Mouse (Mus musculus) hindbrain, embryonic 15.5 days (tissue): ENCODE data around the gene Zfp286. TPM values are rescaled to one million over a fixed set of nuclear protein-coding genes. Genes with fewer than 3 reads are reported as not detected.

Experiments
- ATAC-seq: fragments of 200-750 bp; cut with Nextera tagmentation; 2 replicates; pipeline ENCODE4 v1.8.0; 2017; ENCODE audit warnings: low read depth, moderate number of reproducible peaks, moderate TSS enrichment; ENCODE audit not compliant: low FRiP score
- H3K27ac ChIP-seq: fragments of 300-500 bp; sonication (generic); replicated peaks from 2 replicates; pipeline ENCODE4 v1.5.1; 2015; ENCODE audit warnings: mild to moderate bottlenecking, inconsistent platforms
- H3K27me3 ChIP-seq: fragments of 300-500 bp; sonication (generic); 2 replicates; pipeline ENCODE4 v1.6.1; 2015; ENCODE audit warnings: control low read depth, inconsistent platforms
- H3K36me3 ChIP-seq: fragments of 300-500 bp; sonication (generic); 2 replicates; pipeline ENCODE4 v1.6.1; 2015; ENCODE audit warnings: control low read depth, inconsistent platforms
- H3K4me1 ChIP-seq: fragments of 300-500 bp; sonication (generic); replicated peaks from 2 replicates; pipeline ENCODE4 v1.6.1; 2015; ENCODE audit warnings: control low read depth, inconsistent platforms
- H3K4me2 ChIP-seq: fragments of 300-500 bp; sonication (generic); 2 replicates; pipeline ENCODE4 v1.6.1; 2015; ENCODE audit warnings: moderate library complexity, mild to moderate bottlenecking, inconsistent platforms
- H3K4me3 ChIP-seq: fragments of 300-500 bp; sonication (generic); 2 replicates; pipeline ENCODE4 v1.5.1; 2015; ENCODE audit warnings: mild to moderate bottlenecking, inconsistent platforms
- H3K9ac ChIP-seq: fragments of 300-500 bp; sonication (generic); 2 replicates; pipeline ENCODE4 v1.6.1; 2015; ENCODE audit warnings: inconsistent platforms
- H3K9me3 ChIP-seq: fragments of 300-500 bp; sonication (generic); 2 replicates; pipeline ENCODE4 v1.6.1; 2016; ENCODE audit warnings: control low read depth, inconsistent platforms
- WGBS: fragments of 180-500 bp; shearing (Covaris S2); methylation state at CpG from one replicate; pipeline ENCODE4 v1.1.7; 2015; 5-methylcytosine and 5-hydroxymethylcytosine counted together
- polyA plus RNA-seq: library from polyadenylated mRNA; unstranded; fragments of >200 nt; fragmentation: Nextera tagmentation; extraction: Ambion mirVana; gene quantifications from 2 replicates; pipeline ENCODE4 v1.2.1, GENCODE M21; 2015

The Zfp286 gene
- 27.0 and 31.0 TPM in 2 replicates for polyA plus RNA-seq

DNA sequence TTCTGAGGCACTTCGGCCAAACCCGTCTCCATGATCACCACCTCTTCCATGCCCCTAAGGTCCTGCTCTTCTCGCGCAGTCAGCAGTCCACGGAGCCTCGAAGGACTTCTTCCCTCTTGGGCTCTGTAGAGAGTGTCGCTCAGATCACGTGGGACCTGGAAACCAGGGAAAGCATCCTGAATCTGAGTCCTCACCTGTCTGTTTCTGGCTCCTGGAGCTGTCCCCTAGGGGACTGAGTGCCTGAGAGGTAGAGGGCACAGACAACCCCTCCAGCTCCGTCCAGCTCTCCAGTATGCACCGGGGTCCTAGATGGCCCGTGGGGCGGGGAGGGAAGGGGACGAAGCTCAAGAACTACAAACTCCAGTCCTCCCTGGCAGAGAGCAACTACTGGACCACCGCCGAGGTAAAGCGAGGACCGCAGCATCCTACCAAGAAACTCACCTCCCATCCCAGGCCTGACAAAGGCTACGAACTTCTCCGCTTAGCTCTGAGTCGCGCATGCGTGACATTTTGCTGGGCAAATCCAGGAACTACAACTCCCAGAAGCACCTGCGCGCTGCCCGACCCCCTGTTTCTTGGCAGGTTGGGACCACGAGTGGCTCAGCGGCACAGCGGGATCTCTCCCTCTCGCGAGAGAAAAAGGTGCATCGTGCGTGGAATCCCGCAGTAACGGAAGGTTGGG, at the start of gene Zfp286:
Gene Zfp286, minus strand, starts transcription at position 528 of the 682 bp plus-strand sequence.
- Histone ChIP-seq H3K9ac (peak within 1 kb of the TSS; percentile 58), H3K27ac (peak within 1 kb of the TSS; percentile 82), H3K4me1 (peaks cover 12% of the 10 kb centered on the region), H3K27me3 (no peaks in the 10 kb centered on the region), H3K4me3 (peak within 1 kb of the TSS; percentile 51), H3K4me2 (peak within 1 kb of the TSS; percentile 66), H3K36me3 (peaks cover 22% of the 10 kb centered on the region), H3K9me3 (no peaks in the 10 kb centered on the region)
- peak; percentile 95 for ATAC-seq
- 5% methylated on average over 34 of the region's 34 CpGs for WGBS

DNA sequence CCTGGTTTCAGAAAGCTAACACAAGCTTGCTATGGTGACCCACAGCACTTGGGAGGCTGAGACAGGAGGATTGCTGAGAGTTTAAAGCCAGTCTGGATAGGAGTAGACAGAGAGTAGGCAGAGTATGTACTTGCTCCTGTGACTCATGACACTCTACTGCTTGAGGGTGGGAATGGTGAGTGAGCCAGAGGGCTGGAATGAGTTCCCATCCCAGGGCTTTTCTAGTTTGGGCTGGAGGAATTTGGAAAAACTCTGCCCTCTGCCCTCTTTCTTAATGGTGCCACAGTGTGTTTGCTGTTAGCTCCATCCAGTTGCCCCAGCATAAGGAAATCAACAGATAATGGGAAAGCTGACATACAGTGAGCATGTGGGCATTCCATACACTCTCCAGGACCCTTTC, 42.6 kb upstream of the Zfp286 start:
- H3K9ac ChIP-seq, result no peak overlapping the region

DNA sequence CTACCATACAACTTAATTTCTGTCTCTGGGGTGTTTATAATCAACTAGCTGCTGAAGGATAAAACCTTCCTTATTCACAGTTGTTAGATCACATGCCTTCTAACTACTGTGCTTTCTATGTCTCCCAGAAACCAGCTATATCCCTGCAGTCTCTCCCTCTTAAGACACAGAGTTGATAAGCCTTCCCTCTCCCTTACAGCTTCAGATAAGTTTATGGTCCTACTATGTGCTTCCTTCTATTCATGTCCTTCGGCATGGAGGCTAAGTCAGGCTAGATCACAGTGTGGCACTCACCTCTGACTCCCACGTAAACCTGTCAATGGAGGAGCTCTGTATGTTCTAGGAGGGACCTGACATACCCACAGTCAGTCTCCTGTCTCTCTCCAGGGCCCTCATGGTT, 41.1 kb upstream of the Zfp286 start:
- Histone ChIP-seq H3K9ac (no peak overlapping the region), H3K4me1 (no peaks in the 10 kb centered on the region), H3K4me2 (no peak overlapping the region), H3K27me3 (no peaks in the 10 kb centered on the region), H3K4me3 (no peak overlapping the region), H3K9me3 (no peaks in the 10 kb centered on the region), H3K36me3 (no peaks in the 10 kb centered on the region), H3K27ac (no peak overlapping the region)
- WGBS, result 86% methylated on average over 2 of the region's 2 CpGs
- no peak for ATAC-seq

More for the DNA sequence above, 42.6 kb upstream of the Zfp286 start:
- Histone ChIP-seq H3K4me1 (no peaks in the 10 kb centered on the region), H3K27me3 (no peaks in the 10 kb centered on the region), H3K36me3 (no peaks in the 10 kb centered on the region), H3K4me3 (no peak overlapping the region), H3K9me3 (no peaks in the 10 kb centered on the region), H3K27ac (no peak overlapping the region), H3K4me2 (no peak overlapping the region)
- ATAC-seq, result no peak

DNA sequence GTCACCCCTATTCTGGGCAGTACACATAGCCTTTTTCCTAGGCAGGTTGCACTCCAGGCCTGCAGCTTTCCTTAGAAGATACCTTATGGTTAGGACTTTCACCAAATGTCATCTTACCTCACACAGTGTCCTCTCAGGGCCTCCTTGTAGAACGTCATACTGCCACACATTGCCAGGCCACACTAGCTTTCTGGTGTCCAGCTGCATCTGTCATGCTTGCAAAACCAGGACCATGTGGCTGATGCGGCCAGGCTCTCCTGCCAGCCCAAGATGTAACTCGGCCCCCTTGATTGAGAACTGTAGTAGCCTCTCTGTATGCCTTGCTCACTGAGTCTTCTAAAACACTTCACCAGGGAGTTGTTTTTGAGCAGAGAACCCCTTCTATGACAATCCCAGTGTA, 38.6 kb upstream of the Zfp286 start:
- Histone ChIP-seq H3K4me3 (no peak overlapping the region), H3K36me3 (no peaks in the 10 kb centered on the region), H3K27me3 (no peaks in the 10 kb centered on the region), H3K27ac (no peak overlapping the region), H3K9ac (no peak overlapping the region), H3K9me3 (no peaks in the 10 kb centered on the region), H3K4me1 (no peaks in the 10 kb centered on the region), H3K4me2 (no peak overlapping the region)
- WGBS, result 87% methylated on average over 3 of the region's 3 CpGs
- ATAC-seq, result no peak

DNA sequence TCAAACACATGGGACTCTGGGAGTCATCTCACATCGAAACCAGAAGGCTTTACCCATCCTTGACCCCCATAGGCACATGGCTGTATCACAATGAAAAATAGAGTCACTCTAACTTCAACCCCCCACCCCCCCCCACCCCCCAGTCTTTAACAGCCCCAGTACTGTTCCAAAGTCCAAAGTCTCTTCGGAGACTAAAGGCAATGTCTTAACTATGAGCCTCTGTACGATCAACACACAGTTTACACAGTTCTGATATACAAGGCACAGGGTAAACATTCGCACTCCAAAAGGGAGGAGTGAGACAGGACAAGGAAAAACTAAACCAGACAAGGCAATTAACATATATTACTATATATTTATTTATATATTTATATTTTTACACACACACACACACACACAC, 37.9 kb upstream of the Zfp286 start:
- H3K4me2 ChIP-seq, result no peak overlapping the region
- no peaks in the 10 kb centered on the region for H3K9me3 ChIP-seq
- H3K36me3 ChIP-seq, result no peaks in the 10 kb centered on the region
- no peak overlapping the region for H3K9ac ChIP-seq
- WGBS, result 96% methylated on average over 4 of the region's 4 CpGs
- no peaks in the 10 kb centered on the region for H3K4me1 ChIP-seq
- H3K27me3 ChIP-seq, result no peaks in the 10 kb centered on the region
- H3K27ac ChIP-seq, result no peak overlapping the region
- no peak for ATAC-seq
- no peak overlapping the region for H3K4me3 ChIP-seq

DNA sequence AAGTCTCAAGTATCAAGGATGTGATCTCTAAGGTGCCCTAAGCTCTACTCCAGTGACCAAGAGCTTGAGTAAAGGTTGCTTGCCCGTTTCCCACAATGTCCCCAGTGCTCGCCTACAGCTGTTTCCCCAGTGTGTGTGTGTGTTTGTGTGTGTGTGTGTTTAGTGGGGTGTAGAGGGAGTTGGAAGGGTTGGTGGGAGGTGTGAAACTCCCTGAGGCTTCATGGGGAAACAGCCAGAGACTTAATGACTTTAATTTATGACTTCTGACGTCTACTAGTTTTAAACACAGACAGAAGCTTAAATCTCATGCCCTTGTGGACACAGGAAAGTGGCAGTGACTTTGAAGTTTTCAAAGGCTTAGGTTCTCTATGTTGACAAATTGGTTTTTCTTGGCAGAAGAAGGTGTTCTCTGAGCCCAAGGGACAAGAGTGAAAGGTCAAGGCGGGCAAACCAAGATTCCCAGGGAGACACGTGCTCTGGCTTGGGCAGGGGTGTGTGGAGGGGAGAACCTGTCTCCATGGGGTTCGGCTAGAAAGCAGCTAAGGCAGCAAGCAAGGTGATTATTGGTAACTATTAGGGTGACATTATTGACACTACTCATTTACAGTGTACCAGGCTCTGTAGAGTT, 37.0 kb upstream of the Zfp286 start:
- no peak overlapping the region for H3K27ac ChIP-seq
- no peaks in the 10 kb centered on the region for H3K9me3 ChIP-seq
- 80% methylated on average over 6 of the region's 6 CpGs for WGBS
- H3K36me3 ChIP-seq, result no peaks in the 10 kb centered on the region
- H3K4me1 ChIP-seq, result no peaks in the 10 kb centered on the region
- H3K27me3 ChIP-seq, result no peaks in the 10 kb centered on the region
- H3K9ac ChIP-seq, result no peak overlapping the region
- H3K4me2 ChIP-seq, result no peak overlapping the region
- ATAC-seq, result no peak
- no peak overlapping the region for H3K4me3 ChIP-seq

DNA sequence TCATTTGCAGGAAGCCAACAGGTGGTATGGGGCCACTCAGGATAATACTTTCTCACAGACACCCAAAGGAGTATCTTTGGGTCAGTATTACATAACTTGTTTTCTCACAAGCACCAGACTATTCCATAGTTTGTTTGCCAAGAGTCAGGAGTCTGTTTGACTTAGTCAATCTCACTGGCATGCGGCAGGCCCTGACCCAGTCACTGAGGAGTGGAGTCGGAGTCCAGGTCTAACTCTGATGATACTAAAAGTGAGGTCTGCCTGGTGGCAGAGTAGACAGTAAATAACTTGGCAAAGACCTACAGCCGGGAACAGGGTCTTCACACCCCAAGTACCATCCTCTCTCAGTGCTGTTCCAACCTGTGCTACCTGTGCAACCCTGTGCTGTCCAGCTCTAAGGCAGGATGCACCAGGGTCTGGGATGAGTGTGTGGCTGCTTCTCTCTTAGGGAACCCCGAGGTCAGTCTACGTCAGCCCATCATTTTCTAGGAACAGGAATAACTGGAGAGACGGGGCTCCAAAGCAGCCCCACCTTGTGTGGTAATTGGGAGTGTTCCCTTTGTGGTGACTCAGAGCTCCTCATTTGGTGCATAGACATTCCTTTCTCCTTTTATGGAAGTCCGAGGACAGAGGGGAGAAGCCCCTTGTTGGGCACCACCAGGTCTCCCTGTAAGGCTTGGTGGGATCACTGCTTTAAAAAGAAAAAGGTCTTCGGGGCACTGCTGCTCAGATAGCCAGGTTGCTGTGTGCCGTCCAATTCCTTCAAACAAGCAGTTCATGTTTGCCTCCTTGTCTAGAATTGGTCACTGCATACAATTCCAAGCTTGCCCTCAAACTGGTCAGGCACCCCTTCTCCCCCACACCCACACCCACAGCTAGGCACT, 36.2 kb upstream of the Zfp286 start:
- WGBS, result 83% methylated on average over 9 of the region's 9 CpGs
- Histone ChIP-seq H3K4me2 (no peak overlapping the region), H3K4me3 (no peak overlapping the region), H3K9me3 (no peaks in the 10 kb centered on the region), H3K27ac (no peak overlapping the region), H3K4me1 (peaks cover 7% of the 10 kb centered on the region), H3K36me3 (no peaks in the 10 kb centered on the region), H3K9ac (no peak overlapping the region), H3K27me3 (no peaks in the 10 kb centered on the region)
- ATAC-seq, result no peak

DNA sequence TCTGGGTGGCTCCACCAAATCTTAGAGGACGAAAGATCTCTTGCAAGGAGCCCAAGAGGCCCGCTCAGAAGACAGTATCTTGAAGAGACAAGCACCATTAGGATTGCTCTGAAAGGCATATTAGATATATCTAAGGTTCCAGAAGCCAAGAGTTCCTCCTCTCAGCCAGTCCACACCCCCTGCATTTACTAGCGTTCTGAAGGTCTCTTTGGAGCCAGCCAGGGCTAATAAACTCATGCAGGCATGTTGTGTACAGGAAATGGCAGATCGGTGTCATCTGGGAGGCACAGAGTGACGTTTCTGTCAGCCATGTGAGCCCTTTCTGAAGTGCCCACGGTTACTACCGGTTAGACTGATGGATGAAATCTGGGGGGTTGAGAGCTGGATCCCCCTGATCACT, 34.9 kb upstream of the Zfp286 start:
- Histone ChIP-seq H3K36me3 (no peaks in the 10 kb centered on the region), H3K9ac (no peak overlapping the region), H3K27me3 (no peaks in the 10 kb centered on the region), H3K4me2 (no peak overlapping the region), H3K27ac (no peak overlapping the region), H3K9me3 (no peaks in the 10 kb centered on the region), H3K4me1 (peaks cover 15% of the 10 kb centered on the region), H3K4me3 (no peak overlapping the region)
- 83% methylated on average over 7 of the region's 7 CpGs for WGBS
- ATAC-seq, result no peak

DNA sequence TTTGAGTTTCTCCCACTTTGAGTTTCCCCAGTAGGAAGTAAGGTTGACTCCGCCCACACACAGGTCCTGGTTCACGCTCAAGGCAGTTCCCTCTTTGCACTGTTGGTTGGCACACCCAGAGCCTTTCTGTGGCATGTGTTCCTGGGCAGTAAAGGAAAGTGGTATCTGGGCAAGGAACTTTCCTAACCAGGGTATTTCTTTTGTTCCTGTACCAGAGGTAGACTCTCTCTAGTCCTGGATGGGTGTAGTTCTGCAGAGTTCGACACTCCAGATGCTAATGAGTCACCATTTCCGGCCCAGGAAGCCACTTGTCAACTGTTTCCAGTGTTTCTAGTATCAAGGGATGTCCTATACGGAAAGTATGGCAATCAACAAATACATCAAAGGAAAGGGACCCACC, 32.6 kb upstream of the Zfp286 start:
- H3K36me3 ChIP-seq, result no peaks in the 10 kb centered on the region
- no peak overlapping the region for H3K9ac ChIP-seq
- H3K9me3 ChIP-seq, result no peaks in the 10 kb centered on the region
- peak overlapping the region; percentile 26 for H3K4me2 ChIP-seq
- no peak for ATAC-seq
- no peaks in the 10 kb centered on the region for H3K27me3 ChIP-seq
- peaks cover 15% of the 10 kb centered on the region for H3K4me1 ChIP-seq
- H3K4me3 ChIP-seq, result peak overlapping the region; percentile 17
- H3K27ac ChIP-seq, result no peak overlapping the region
- WGBS, result 72% methylated on average over 5 of the region's 5 CpGs

DNA sequence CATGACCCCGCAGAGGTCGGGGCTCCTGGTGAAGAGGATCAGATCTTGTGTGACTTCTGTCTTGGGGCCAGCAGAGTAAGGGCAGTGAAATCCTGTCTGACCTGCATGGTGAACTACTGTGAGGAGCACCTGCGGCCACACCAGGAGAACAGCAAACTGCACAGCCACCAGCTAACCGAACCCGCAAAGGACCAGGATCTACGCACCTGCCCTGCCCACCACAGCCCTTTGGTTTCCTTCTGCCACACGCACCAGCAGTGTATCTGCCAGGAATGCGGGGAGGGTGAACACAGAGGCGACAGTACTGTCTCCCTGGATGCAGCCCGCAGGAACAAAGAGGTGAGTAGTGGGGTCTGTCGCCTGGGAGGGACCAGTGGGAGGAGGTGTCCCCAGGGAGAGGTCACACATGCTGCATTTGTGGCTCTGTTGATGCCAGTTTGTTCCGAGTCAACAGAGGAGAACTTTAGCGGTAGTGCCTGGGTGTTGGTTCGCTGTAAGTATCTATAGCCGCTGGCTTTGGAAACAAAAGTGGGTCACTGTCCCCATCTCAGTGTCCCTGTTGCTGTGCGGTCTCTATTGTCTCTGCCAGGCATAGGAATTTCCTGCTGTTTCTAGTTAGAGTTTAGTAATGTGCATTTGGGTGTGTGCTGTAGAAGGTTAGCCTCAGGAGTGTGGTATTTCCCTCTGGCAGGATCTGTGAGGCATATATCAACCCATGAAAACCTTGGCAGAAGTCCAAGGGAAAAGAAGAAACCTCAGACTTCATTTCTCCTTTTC, 31.6 kb upstream of the Zfp286 start:
- Histone ChIP-seq H3K9me3 (no peaks in the 10 kb centered on the region), H3K4me1 (peaks cover 15% of the 10 kb centered on the region), H3K4me2 (peak overlapping the region; percentile 61), H3K27ac (peak overlapping the region; percentile 30), H3K9ac (peak overlapping the region; percentile 39), H3K27me3 (no peaks in the 10 kb centered on the region), H3K4me3 (peak overlapping the region; percentile 37), H3K36me3 (no peaks in the 10 kb centered on the region)
- WGBS, result 11% methylated on average over 16 of the region's 16 CpGs
- peak; percentile 66 for ATAC-seq

DNA sequence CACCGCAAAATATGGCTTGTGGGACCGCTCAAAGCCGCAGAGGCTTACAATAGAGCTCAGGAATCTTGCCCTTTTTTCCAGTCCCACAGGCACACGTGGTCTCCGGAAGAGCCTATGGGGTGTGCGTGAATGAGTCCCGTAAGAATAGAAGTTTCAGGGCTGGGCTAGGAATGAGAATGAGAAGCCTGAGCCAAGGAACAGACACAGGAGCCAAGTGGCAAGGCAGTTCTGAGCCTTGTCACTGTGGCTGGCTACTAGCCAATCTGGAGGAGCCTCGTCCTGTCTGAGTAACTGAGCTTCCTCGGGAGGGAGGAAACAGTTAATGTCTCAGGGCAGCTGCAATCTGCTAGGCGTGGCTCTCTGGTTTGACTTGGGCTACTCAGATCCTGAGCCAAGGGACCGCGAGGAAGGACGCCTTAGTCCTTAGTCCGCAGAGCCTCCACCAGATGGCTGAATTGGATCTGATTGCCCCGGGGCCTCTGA, 30.8 kb upstream of the Zfp286 start, which contains the start of gene Trim16:
Gene Trim16, plus strand, starts transcription at position 173 of the 483 bp plus-strand sequence.
- Histone ChIP-seq H3K9ac (peak within 1 kb of the TSS; percentile 39), H3K4me3 (peak within 1 kb of the TSS; percentile 37), H3K4me1 (peaks cover 15% of the 10 kb centered on the region), H3K9me3 (no peaks in the 10 kb centered on the region), H3K4me2 (peak within 1 kb of the TSS; percentile 61), H3K27ac (peak within 1 kb of the TSS; percentile 30), H3K36me3 (no peaks in the 10 kb centered on the region), H3K27me3 (no peaks in the 10 kb centered on the region)
- ATAC-seq, result peak; percentile 88
- 6% methylated on average over 15 of the region's 15 CpGs for WGBS
